Mouse (Mus musculus): ENCODE measurements around the gene Hexa. TPM values are rescaled to one million over a fixed set of nuclear protein-coding genes. Genes with fewer than 3 reads are reported as not detected.

The Hexa gene
- 34.6 TPM for total RNA-seq (2023)

DNA sequence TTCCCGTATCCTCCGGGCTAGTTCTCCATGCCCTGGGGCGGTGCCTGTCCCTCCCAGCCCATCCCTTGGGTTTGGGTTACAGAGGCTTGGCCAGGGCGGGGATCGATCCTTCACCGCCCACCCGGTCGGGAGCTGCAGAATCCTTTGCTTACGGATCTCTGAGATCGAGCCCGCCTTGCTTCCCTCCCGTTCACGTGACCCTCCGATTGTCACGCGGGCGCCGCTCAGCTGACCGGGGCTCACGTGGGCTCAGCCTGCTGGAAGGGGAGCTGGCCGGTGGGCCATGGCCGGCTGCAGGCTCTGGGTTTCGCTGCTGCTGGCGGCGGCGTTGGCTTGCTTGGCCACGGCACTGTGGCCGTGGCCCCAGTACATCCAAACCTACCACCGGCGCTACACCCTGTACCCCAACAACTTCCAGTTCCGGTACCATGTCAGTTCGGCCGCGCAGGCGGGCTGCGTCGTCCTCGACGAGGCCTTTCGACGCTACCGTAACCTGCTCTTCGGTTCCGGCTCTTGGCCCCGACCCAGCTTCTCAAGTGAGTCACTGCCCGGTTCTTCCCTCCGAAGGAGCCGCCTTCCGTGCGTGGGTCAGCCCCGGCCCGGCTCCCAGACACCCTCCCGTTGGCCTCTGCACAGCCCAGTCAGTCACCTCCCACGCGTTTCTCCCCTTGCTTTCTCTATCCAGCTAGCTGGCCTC, at the start of gene Hexa, which contains the start of gene Tmem202:
Hexa (plus strand) TSS at position 100 of the 697 bp plus-strand sequence.
Tmem202 (minus strand) TSS at position 407 of the 697 bp plus-strand sequence.

DNA sequence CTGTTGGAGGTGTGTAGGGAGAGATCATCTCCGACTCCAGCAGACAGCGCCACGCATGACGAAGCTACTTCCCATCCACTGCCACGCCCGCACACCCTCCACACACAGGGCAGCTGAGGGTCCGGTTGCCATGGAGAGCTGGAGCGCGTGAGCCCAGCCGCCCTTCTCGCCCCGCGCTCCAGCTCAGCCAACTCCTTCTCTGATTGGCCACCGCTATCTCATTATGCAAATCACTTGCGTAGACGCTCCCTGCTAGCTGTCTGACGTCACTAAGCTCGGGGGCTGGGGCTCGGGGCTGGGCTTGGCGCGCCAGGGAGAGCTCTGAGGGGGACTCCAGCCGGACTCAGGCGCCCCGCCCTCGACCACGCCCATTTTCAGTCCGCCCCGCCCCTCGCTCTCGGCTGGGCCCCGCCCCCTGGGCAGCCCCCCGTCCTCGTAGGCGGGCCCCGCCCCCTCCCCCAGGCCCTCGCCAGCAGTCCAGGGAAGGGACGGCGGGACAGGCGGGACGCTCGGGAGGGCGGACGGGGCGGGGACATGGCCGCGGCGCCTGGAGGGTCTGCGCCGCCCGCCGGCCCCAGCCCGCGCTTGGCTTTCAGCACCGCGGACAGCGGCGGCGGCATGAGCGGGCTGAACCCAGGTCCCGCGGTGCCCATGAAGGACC, 38.6 kb downstream of the Hexa start, which contains the start of gene Celf6:
Celf6 (plus strand) TSS at position 74 of the 661 bp plus-strand sequence.

Other genes starting within 250 kb of the Hexa start
- gene Adpgk, start 248.0 kb upstream of the Hexa start, total RNA-seq (2023): 77.7 TPM
- gene Bbs4, start 186.0 kb upstream of the Hexa start, total RNA-seq (2023): 7.1 TPM
- gene Arih1, start 52.9 kb upstream of the Hexa start, total RNA-seq (2023): 222 TPM
- not detected for gene Tmem202, start 307 bp downstream of the Hexa start, total RNA-seq (2023)
- not detected for gene Celf6, start 38.4 kb downstream of the Hexa start, total RNA-seq (2023)
- 65.6 TPM for gene Parp6, start 77.7 kb downstream of the Hexa start, total RNA-seq (2023)
- 408 TPM for gene Pkm, start 116.8 kb downstream of the Hexa start, total RNA-seq (2023)
- not detected for gene Gramd2, start 140.6 kb downstream of the Hexa start, total RNA-seq (2023)
- 1.3 TPM for gene Senp8, start 211.2 kb downstream of the Hexa start, total RNA-seq (2023)
- 16.4 TPM for gene Myo9a, start 211.4 kb downstream of the Hexa start, total RNA-seq (2023)